Mouse (Mus musculus) small intestine, adult 2 months (tissue): ENCODE results near the gene 5730522E02Rik. TPM values are rescaled to one million over a fixed set of nuclear protein-coding genes. Genes with fewer than 3 reads are reported as not detected.

Experiments used
- H3K27ac ChIP-seq: fragments of 200-500 bp; 2 replicates; pipeline ENCODE4 v1.5.1; 2012; ENCODE audit warnings: low read depth, low read length, control low read depth, inconsistent platforms; ENCODE audit not compliant: insufficient read depth
- H3K27me3 ChIP-seq: fragments of 200-500 bp; 2 replicates; pipeline ENCODE4 v1.6.1; 2012; ENCODE audit warnings: mild to moderate bottlenecking, moderate library complexity, low read length, inconsistent platforms; ENCODE audit not compliant: control insufficient read depth, insufficient read depth
- H3K36me3 ChIP-seq: fragments of 200-500 bp; 2 replicates; pipeline ENCODE4 v1.6.1; 2012; ENCODE audit warnings: mild to moderate bottlenecking, low read length, control low read depth, inconsistent platforms; ENCODE audit not compliant: control insufficient read depth, insufficient read depth
- H3K4me1 ChIP-seq: fragments of 200-500 bp; 2 replicates; pipeline ENCODE4 v1.6.1; 2012; ENCODE audit warnings: low read length, inconsistent platforms, mixed read lengths; ENCODE audit not compliant: control insufficient read depth, insufficient read depth, insufficient read length
- H3K4me3 ChIP-seq: fragments of 200-500 bp; 2 replicates; pipeline ENCODE4 v1.5.1; 2012; ENCODE audit warnings: low read depth, mild to moderate bottlenecking, control low read depth, inconsistent platforms, low read length, moderate library complexity
- CTCF ChIP-seq: fragments of 200-500 bp; IDR thresholded peaks from 2 replicates; pipeline ENCODE4 v1.5.1; 2012; ENCODE audit warnings: low read depth, mild to moderate bottlenecking, control low read depth, inconsistent platforms, low read length, moderate library complexity, mixed read lengths; ENCODE audit not compliant: insufficient replicate concordance, insufficient read length; ENCODE audit errors: extremely low read depth
- POLR2A ChIP-seq: fragments of 200-500 bp; IDR thresholded peaks from 2 replicates; pipeline ENCODE4 v1.6.1; 2012; ENCODE audit warnings: low read depth, mild to moderate bottlenecking, control low read depth, inconsistent platforms, low read length, moderate library complexity
- WGBS: fragments of 180-500 bp; shearing (Covaris S2); methylation state at CpG from one replicate; pipeline ENCODE4 v1.1.7; 2018; 5-methylcytosine and 5-hydroxymethylcytosine counted together
- polyA plus RNA-seq: library from polyadenylated mRNA; depleted of rRNA; stranded (reverse); fragments of >200 nt; gene quantifications from 2 replicates; pipeline ENCODE4 v1.2.3, GENCODE M21; 2012

5730522E02Rik gene
- polyA plus RNA-seq, 1 experiment, result not detected

DNA sequence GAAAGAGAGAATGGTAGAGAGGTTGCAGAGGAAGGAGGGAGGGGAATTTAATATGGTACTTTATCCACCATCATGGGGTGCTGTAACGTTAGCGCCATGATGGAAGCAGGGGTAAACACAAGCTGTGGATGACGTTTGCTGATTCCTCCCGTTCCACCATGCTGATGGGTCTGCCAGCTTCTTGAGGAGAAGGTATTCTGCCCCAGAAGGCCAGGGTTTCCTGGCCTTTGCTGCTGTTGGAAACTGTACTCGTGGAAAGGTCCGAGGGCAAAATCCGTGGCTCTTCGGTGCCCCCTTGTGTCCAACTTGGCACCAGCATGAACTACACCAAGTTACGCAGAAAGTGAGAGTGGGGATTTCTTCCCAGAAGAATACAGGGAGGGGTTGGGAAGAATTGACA lies 347.9 kb downstream of the 5730522E02Rik start:
- Histone ChIP-seq H3K4me3 (no peak overlapping the region), H3K27ac (no peak overlapping the region), H3K4me1 (no peaks in the 10 kb centered on the region), H3K36me3 (no peaks in the 10 kb centered on the region), H3K27me3 (no peaks in the 10 kb centered on the region)
- TF ChIP-seq CTCF (peak; percentile 72; the same call in 1 of the 2 replicates), POLR2A (no peak)
- WGBS, result 13% methylated on average over 9 of the region's 9 CpGs

DNA sequence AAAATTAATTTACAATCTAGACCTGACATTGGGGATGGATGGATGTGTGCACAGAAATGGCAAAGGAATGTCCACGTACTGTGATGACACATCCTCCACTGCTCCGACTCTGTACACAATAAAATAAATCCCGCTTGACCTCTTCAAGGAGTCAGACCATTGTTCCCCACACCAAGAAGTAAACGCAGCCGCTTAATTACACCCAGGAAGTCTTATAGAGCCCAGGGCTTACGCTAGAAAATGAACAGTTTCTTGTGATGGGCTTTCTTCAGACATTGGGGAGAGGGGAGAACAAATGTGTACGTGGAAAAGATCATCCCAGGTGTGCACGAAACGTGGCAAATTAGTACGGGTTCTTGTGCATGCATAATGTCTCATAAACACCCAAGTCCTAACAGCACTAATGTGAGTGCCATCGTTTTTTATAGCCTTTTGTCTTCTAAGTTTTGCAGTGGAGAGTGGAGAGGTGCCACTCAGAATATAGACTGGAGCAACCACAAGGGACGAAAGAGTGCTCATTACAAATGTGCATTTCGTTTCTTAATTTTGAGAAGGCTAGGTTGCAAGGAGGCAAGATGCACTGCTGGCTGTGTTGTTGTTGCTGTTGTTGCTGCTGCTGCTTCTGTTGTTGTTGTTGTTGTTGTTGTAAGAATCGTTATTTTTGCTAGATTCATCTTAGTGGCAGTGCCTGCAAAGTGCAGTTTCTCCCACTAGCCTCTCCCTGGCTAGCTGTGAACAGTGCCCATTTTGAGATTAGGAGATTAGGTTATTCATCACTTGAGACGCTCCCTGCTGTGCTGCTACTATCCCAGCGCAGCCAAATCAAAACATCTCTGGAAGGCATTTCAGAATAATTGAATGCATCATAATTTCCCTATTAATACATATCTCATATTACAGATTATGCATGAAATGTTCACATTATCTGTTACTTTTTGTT lies 353.7 kb downstream of the 5730522E02Rik start:
- Histone ChIP-seq H3K27me3 (no peaks in the 10 kb centered on the region), H3K4me3 (no peak overlapping the region), H3K4me1 (no peaks in the 10 kb centered on the region), H3K27ac (no peak overlapping the region), H3K36me3 (no peaks in the 10 kb centered on the region)
- 61% methylated on average over 16 of the region's 16 CpGs for WGBS
- TF ChIP-seq POLR2A (no peak), CTCF (no peak)

GRCm38 (mm10) chr11:25855794-25856193 lies 354.8 kb downstream of the 5730522E02Rik start:
- no peak overlapping the region for H3K27ac ChIP-seq
- no peak overlapping the region for H3K4me3 ChIP-seq
- no peaks in the 10 kb centered on the region for H3K36me3 ChIP-seq
- no peaks in the 10 kb centered on the region for H3K27me3 ChIP-seq
- TF ChIP-seq CTCF (no peak), POLR2A (no peak)
- 41% methylated on average over 9 of the region's 9 CpGs for WGBS
- no peaks in the 10 kb centered on the region for H3K4me1 ChIP-seq

GRCm38 (mm10) chr11:25854216-25854615 lies 356.3 kb downstream of the 5730522E02Rik start:
- no peak for TF ChIP-seq CTCF
- TF ChIP-seq POLR2A, result no peak
- Histone ChIP-seq H3K4me1 (no peaks in the 10 kb centered on the region), H3K36me3 (no peaks in the 10 kb centered on the region), H3K27me3 (no peaks in the 10 kb centered on the region), H3K27ac (no peak overlapping the region), H3K4me3 (no peak overlapping the region)
- WGBS, result 79% methylated on average over 10 of the region's 10 CpGs

GRCm38 (mm10) chr11:25853032-25853431 lies 357.5 kb downstream of the 5730522E02Rik start:
- no peak overlapping the region for H3K4me3 ChIP-seq
- H3K27me3 ChIP-seq, result no peaks in the 10 kb centered on the region
- no peaks in the 10 kb centered on the region for H3K36me3 ChIP-seq
- no peak overlapping the region for H3K27ac ChIP-seq
- WGBS, result 46% methylated on average over 5 of the region's 5 CpGs
- no peak for TF ChIP-seq CTCF
- no peak for TF ChIP-seq POLR2A
- H3K4me1 ChIP-seq, result no peaks in the 10 kb centered on the region

DNA sequence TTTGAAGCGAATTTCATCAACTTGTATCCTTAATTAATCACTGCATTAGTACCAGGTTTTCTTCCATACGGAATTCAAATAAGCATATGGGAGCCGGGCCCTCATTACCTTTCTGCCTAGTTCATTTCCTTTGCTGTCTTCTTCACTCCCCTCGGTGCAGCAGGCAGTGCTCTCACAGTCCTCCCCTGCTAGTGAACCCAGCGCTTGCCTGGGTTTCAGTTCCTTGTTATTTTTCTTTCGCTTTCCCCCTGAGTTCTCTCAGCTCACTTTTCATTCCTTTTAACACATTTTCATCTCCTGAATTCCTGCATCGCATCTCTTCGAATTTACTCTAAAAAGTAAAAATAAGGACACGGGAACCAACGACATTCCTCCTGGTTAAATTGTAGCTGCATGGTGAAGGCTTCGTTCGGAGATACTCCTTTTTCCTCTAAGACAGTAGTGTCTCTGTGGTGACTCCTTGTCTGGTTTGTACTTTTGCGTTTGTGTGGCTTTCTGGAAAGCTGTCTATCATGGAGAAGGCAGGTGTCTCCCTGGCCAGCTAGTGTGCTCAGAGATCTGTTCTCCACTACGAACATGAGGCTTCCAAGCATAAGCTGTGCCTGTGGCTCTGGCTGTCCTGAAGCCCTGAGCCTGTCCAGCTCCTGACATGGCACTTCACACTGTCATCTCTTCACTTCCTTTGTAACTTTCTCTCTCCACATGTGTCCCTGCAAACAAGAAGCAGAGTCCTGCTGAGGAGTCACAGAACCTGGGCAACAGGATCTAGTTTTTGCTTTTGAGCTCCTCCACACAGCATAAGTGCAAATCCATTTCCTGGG lies 361.5 kb downstream of the 5730522E02Rik start:
- Histone ChIP-seq H3K36me3 (no peaks in the 10 kb centered on the region), H3K27me3 (no peaks in the 10 kb centered on the region), H3K4me3 (no peak overlapping the region), H3K27ac (no peak overlapping the region), H3K4me1 (no peaks in the 10 kb centered on the region)
- TF ChIP-seq POLR2A, result no peak
- TF ChIP-seq CTCF, result no peak
- WGBS, result 58% methylated on average over 14 of the region's 14 CpGs

GRCm38 (mm10) chr11:25838451-25838850 lies 372.1 kb downstream of the 5730522E02Rik start:
- no peak overlapping the region for H3K27ac ChIP-seq

More at GRCm38 (mm10) chr11:25838451-25838850, 372.1 kb downstream of the 5730522E02Rik start:
- 80% methylated on average over 1 of the region's 1 CpGs for WGBS
- no peak overlapping the region for H3K4me3 ChIP-seq
- no peaks in the 10 kb centered on the region for H3K4me1 ChIP-seq
- no peaks in the 10 kb centered on the region for H3K27me3 ChIP-seq
- no peaks in the 10 kb centered on the region for H3K36me3 ChIP-seq
- TF ChIP-seq CTCF, result no peak
- no peak for TF ChIP-seq POLR2A
